Mouse (Mus musculus): ENCODE measurements around the gene Vax2.

- TF ChIP-seq CTCF (IDR thresholded peaks at IDR 0.05; ENCODE audit: control insufficient read depth, insufficient read depth, low read length) (no peak), POLR2A (IDR thresholded peaks at IDR 0.05; ENCODE audit: borderline replicate concordance, control insufficient read depth, low read depth, low read length) (no peak)
Observed at GRCm38 (mm10) chr6:83689374-83689773, 21.7 kb upstream of the Vax2 start.
